Mouse (Mus musculus) liver, adult 2 months (tissue): ENCODE data around the gene Apbb2.

Source experiments
- CTCF ChIP-seq: fragments of 200-500 bp; IDR thresholded peaks from 2 replicates; pipeline ENCODE4 v1.5.1; 2011; ENCODE audit warnings: low read depth, low read length, control low read depth
- POLR2A ChIP-seq: fragments of 200-500 bp; IDR thresholded peaks from 2 replicates; pipeline ENCODE4 v1.6.1; 2011; ENCODE audit warnings: low read length, control low read depth; ENCODE audit not compliant: insufficient read depth; ENCODE audit errors: extremely low read depth

GRCm38 (mm10) chr5:66503033-66503432 lies 115.6 kb downstream of the Apbb2 start:
- TF ChIP-seq CTCF (no peak), POLR2A (no peak)
